Comparison of ENCODE assay signal across 9 mouse cellular contexts in the genomic region with DNA sequence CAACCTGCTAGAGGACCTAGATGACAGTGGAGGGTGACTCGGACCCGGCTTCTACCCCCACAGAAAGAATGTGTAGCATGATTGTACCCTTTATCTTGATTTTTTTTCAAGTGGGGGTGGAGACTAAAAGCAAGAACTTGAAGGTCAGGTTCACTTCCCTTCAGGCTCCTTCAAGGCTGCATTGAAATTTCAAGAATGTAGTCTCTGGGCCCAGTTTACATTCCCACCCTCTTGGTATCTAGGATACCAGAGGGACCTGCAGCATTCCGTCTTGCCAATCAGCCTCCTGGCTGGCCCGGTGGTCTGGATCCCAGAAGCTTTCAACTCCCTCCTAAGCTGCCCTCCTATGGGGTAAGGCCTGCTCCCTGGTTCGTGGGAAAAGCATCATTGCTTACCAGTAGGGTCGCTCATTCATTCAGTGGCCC. TPM values are rescaled to one million over a fixed set of nuclear protein-coding genes. Genes with fewer than 3 reads are reported as not detected.
A peak's percentile ranks its signal among the peaks of the same experiment; 100 is the strongest.
DNase-seq lines count a peak whose midpoint lies in the region; ATAC-seq and TF ChIP-seq lines count a peak whose summit lies in the region.
"Had no signal": no experiment of that assay in that cellular context is flagged by ENCODE, and none has a peak within 500 bp of the region (broad histone marks: within the 10 kb centered on the region; RNA-seq: fewer than 3 reads in every experiment).

No protein-coding gene starts in this region.

- H3K27ac ChIP-seq in hindbrain, embryonic 12.5 days = peak overlapping the region; percentile 44; the same call in 1 of the 2 replicates
- no peak overlapping the region for H3K27ac ChIP-seq in hindbrain, postnatal 0 days
- H3K27ac ChIP-seq in lung, embryonic 16.5 days (ENCODE audit: low read length) = peak overlapping the region; percentile 87

- H3K9ac ChIP-seq in hindbrain, embryonic 12.5 days = no peak overlapping the region
- H3K9ac ChIP-seq in hindbrain, postnatal 0 days (replicated peaks; ENCODE audit: low read length) = no peak overlapping the region
- H3K9ac ChIP-seq in lung, embryonic 16.5 days (ENCODE audit: low read length) = no peak overlapping the region; the same call in 1 of the 2 replicates
- H3K9ac ChIP-seq: embryonic facial prominence, embryonic 13.5 days had no signal

- TF ChIP-seq CTCF in hindbrain, postnatal 0 days (IDR thresholded peaks at IDR 0.05; ENCODE audit: low read depth) = no peak

- WGBS in hindbrain, embryonic 12.5 days = 24% methylated on average over 6 of the region's 6 CpGs
- 27% methylated on average over 6 of the region's 6 CpGs for WGBS in hindbrain, postnatal 0 days
- 21% methylated on average over 6 of the region's 6 CpGs for WGBS in lung, embryonic 16.5 days

- H3K27me3 ChIP-seq in hindbrain, embryonic 12.5 days = no peaks in the 10 kb centered on the region
- H3K27me3 ChIP-seq in hindbrain, postnatal 0 days (ENCODE audit: insufficient read depth, low read length) = no peaks in the 10 kb centered on the region
- no peaks in the 10 kb centered on the region for H3K27me3 ChIP-seq in lung, embryonic 16.5 days (ENCODE audit: control insufficient read depth, insufficient read depth, low read depth, low read length)
- H3K27me3 ChIP-seq: embryonic facial prominence, embryonic 13.5 days had no signal

- H3K4me1 ChIP-seq in hindbrain, embryonic 12.5 days = peaks cover 11% of the 10 kb centered on the region
- no peaks in the 10 kb centered on the region for H3K4me1 ChIP-seq in hindbrain, postnatal 0 days (ENCODE audit: insufficient read depth, low read length)
- H3K4me1 ChIP-seq in lung, embryonic 16.5 days (replicated peaks; ENCODE audit: control insufficient read depth, insufficient read depth, low read length) = peaks cover 36% of the 10 kb centered on the region

- peak; percentile 57 for ATAC-seq in hindbrain, embryonic 12.5 days (ENCODE audit: low FRiP score)
- no peak for ATAC-seq in hindbrain, postnatal 0 days
- peak; percentile 87 for ATAC-seq in lung, embryonic 16.5 days (ENCODE audit: low read depth)
- ATAC-seq in megakaryocyte progenitor cell, adult 5-6 weeks (replicated peaks; ENCODE audit: poor library complexity) = no peak

- H3K4me3 ChIP-seq in hindbrain, embryonic 12.5 days = no peak overlapping the region
- no peak overlapping the region for H3K4me3 ChIP-seq in hindbrain, postnatal 0 days (ENCODE audit: low read length)
- no peak overlapping the region for H3K4me3 ChIP-seq in lung, embryonic 16.5 days (ENCODE audit: low read length)
- H3K4me3 ChIP-seq: embryonic facial prominence, embryonic 13.5 days had no signal

- H3K9me3 ChIP-seq in hindbrain, embryonic 12.5 days (replicated peaks) = no peaks in the 10 kb centered on the region
- H3K9me3 ChIP-seq in hindbrain, postnatal 0 days (ENCODE audit: low read length) = no peaks in the 10 kb centered on the region
- H3K9me3 ChIP-seq in lung, embryonic 16.5 days (ENCODE audit: control insufficient read depth, low read length) = no peaks in the 10 kb centered on the region
- H3K9me3 ChIP-seq: embryonic facial prominence, embryonic 13.5 days had no signal

- DNase-seq in hindbrain, postnatal 0 days (ENCODE audit: low spot score) = no peak
- peak; percentile 64 for DNase-seq in Muller cell, postnatal 12 days (ENCODE audit: inconsistent ontology term)
- DNase-seq in fibroblast of lung, adult 2 months (ENCODE audit: low read depth) = peak; percentile 49
- no peak for DNase-seq in MN1 (ENCODE audit: low spot score)
- DNase-seq in spleen, adult 18-20 months = no peak

- H3K36me3 ChIP-seq in hindbrain, embryonic 12.5 days = no peaks in the 10 kb centered on the region
- H3K36me3 ChIP-seq in hindbrain, postnatal 0 days (ENCODE audit: insufficient read depth, low read length) = no peaks in the 10 kb centered on the region
- H3K36me3 ChIP-seq in lung, embryonic 16.5 days (ENCODE audit: control insufficient read depth, insufficient read depth, low read length) = no peaks in the 10 kb centered on the region
- H3K36me3 ChIP-seq: embryonic facial prominence, embryonic 13.5 days had no signal

- H3K4me2 ChIP-seq in hindbrain, embryonic 12.5 days (replicated peaks) = no peak overlapping the region
- H3K4me2 ChIP-seq in hindbrain, postnatal 0 days (ENCODE audit: low read depth, low read length) = no peak overlapping the region
- peak overlapping the region; percentile 39 for H3K4me2 ChIP-seq in lung, embryonic 16.5 days (ENCODE audit: low read depth, low read length)
- H3K4me2 ChIP-seq: embryonic facial prominence, embryonic 13.5 days had no signal

RNA-seq across cellular contexts. Expression of a gene that starts 31.9 kb away (rescaled TPM):
- polyA plus RNA-seq in hindbrain, embryonic 12.5 days (2016; fragmentation: Nextera tagmentation; extraction: Ambion mirVana) = 14.6 and 15.2 TPM in 2 replicates
- total RNA-seq in hindbrain, postnatal 0 days (2014; rRNA removed) = 17.8 and 20.4 TPM in 2 replicates
- polyA plus RNA-seq in hindbrain, postnatal 0 days (2015; fragmentation: Nextera tagmentation; extraction: Ambion mirVana) = 8.6 and 9.0 TPM in 2 replicates
- 7.8 and 9.9 TPM in 2 replicates for polyA plus RNA-seq in lung, embryonic 16.5 days (2015; fragmentation: Nextera tagmentation; extraction: Ambion mirVana)
- total RNA-seq in megakaryocyte progenitor cell, adult 5-6 weeks (2015) = 0.02 TPM in 1 of 2 replicates, not detected in the other
- 0.03 TPM in 1 of 2 replicates, not detected in the other for total RNA-seq in megakaryocyte progenitor cell, adult 5-6 weeks (2017)

Comparison
In these comparisons a context has a peak if more than half of its experiments do, and no peak if none do; other contexts are left out.
1. ATAC-seq: peak in hindbrain, embryonic 12.5 days (single experiment) and lung, embryonic 16.5 days (single experiment); none in hindbrain, postnatal 0 days (single experiment) and megakaryocyte progenitor cell, adult 5-6 weeks (single experiment).
2. DNase-seq: peak in Muller cell, postnatal 12 days (single experiment) and fibroblast of lung, adult 2 months (single experiment); none in hindbrain, postnatal 0 days (single experiment), MN1 (single experiment) and spleen, adult 18-20 months (0 of 2).